Mouse (Mus musculus): ENCODE measurements around the gene Rnf135.
A peak's percentile ranks its signal among the peaks of the same experiment; 100 is the strongest.
"Not testable (repeated sequence)": the region's sequence is repeated elsewhere in the genome, so short reads cannot be mapped to it uniquely, and the experiment has no call there.

The Rnf135 gene

DNA sequence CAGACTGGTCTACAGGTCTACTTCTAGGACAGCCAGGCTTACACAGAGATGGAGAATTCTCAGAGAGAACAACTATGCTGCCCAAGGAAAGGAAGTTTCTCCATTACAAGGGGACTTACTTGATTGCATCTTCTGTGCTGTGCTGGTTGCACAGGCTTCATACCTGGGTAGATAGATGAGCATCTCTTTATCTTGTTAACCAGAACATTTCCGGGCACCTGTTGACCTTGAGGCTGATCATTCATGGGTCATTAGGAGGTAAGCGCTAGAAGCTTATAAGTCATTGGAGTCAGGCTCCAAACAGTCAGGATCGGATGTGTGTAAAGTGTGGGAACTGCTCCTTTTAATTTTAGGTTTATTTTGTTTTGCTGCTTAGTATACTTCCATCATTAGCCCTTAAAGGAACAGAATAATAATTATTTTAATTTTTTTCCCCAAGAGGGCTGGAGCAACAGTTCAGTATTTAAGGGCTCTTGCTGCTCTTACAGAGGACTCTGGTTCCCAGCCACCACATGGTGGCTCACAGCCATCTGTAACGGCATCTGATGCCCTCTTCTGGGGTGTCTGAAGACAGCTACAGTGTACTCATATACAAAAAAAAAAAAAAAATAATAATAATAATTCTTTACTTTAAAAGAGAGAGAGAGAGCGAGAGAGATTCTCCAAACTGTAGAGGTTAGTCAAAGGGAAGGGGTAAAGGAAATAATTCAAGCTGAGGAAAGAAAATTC lies 2.5 kb upstream of the Rnf135 start:
- H3K4me1 ChIP-seq (replicated peaks; ENCODE audit: low read depth, low read length), result peaks cover 77% of the 10 kb centered on the region
- peaks cover 2% of the 10 kb centered on the region; the same call in 1 of the 2 replicates for H3K9me3 ChIP-seq (ENCODE audit: low read length)
- TF ChIP-seq POU5F1 (IDR thresholded peaks at IDR 0.05; ENCODE audit: borderline replicate concordance, low read length) (no peak), NANOG (IDR thresholded peaks at IDR 0.05; ENCODE audit: borderline replicate concordance, low read length) (peak; percentile 92), CTCF (conservative IDR thresholded peaks at IDR 0.05; ENCODE audit: low read length) (no peak)
- no peaks in the 10 kb centered on the region for H3K27me3 ChIP-seq (ENCODE audit: insufficient read depth, low read length)
- H3K36me3 ChIP-seq (ENCODE audit: insufficient read depth, low read length), result peaks cover 3% of the 10 kb centered on the region; the same call in 1 of the 2 replicates
- H3K4me3 ChIP-seq (replicated peaks; ENCODE audit: low read length), result peak overlapping the region; percentile 53

- H3K4me1 ChIP-seq (replicated peaks; ENCODE audit: low read depth, low read length), result peaks cover 66% of the 10 kb centered on the region
- not testable (repeated sequence) for H3K27me3 ChIP-seq (ENCODE audit: insufficient read depth, low read length); H3K36me3 ChIP-seq (ENCODE audit: insufficient read depth, low read length); H3K9me3 ChIP-seq (ENCODE audit: low read length)
- TF ChIP-seq CTCF (conservative IDR thresholded peaks at IDR 0.05; ENCODE audit: low read length), result 0 out of 2 replicates have a peak, but pooled peaks have one; percentile 6
- peak overlapping the region; percentile 98 for H3K4me3 ChIP-seq (replicated peaks; ENCODE audit: low read length)
Observed at GRCm38 (mm10) chr11:80183054-80183704, 472 bp upstream of the Rnf135 start.

DNA sequence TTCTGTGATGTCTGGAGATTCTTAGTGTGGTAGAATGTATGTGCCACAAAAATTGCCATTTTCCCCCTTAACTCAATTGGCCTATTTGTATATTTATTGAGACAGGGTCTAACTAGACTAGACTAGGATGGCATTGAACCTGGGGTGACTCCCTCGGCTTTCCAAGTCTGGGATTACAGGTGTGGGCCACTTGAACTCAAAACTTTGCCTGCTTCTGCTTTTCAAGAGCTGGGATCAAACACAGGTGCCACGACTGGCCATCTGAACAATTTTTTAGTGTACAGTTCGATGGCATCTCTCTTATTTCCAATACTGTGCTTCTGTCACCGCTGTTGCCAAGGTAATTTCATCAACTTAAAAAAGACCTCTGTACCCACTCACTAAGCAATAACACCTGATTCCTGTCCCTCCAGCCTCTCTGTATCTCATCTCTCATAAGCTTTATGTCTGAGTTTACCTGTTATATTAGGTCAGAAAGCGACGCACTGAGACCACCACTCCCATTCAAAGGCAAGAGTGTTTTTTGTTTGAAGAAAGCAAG lies 950 bp downstream of the Rnf135 start:
- H3K4me1 ChIP-seq (replicated peaks; ENCODE audit: low read depth, low read length), result peaks cover 62% of the 10 kb centered on the region
- TF ChIP-seq CTCF (conservative IDR thresholded peaks at IDR 0.05; ENCODE audit: low read length) (no peak), NANOG (IDR thresholded peaks at IDR 0.05; ENCODE audit: borderline replicate concordance, low read length) (no peak), POU5F1 (IDR thresholded peaks at IDR 0.05; ENCODE audit: borderline replicate concordance, low read length) (no peak)

DNA sequence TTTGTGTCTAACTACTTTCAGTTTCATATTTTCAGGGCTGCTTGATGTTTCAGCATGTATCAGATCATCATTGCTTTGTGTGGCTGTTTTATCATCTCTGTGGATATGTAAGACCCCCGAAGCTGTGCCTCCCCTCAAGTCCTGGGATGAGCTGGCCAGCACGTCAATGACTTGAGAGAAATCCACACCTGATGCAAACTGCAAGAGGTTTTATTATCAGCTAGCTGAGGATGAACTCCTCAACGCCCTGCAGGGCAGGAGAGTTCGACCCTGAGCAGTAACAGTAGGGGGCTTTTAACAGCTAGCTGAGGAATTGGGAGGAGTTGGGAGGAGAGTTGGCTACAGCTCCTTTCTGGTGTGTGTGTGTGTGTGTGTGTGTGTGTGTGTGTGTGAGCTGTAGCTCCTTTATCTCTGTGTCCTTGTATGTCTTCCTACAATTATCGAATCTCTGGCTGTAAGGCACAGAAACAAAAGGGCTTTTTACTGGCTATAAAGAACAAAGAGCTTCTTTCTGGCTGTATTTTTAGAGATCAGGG lies 1.9 kb downstream of the Rnf135 start:
- Histone ChIP-seq H3K4me3 (replicated peaks; ENCODE audit: low read length) (peak overlapping the region; percentile 98), H3K4me1 (replicated peaks; ENCODE audit: low read depth, low read length) (peaks cover 66% of the 10 kb centered on the region), H3K36me3 (ENCODE audit: insufficient read depth, low read length) (peaks cover 28% of the 10 kb centered on the region)
- H3K9me3 ChIP-seq (ENCODE audit: low read length); H3K27me3 ChIP-seq (ENCODE audit: insufficient read depth, low read length): not testable (repeated sequence)

More for the DNA sequence above, 950 bp downstream of the Rnf135 start:
- Histone ChIP-seq H3K4me3 (replicated peaks; ENCODE audit: low read length) (peak overlapping the region; percentile 98), H3K27me3 (ENCODE audit: insufficient read depth, low read length) (no peaks in the 10 kb centered on the region), H3K36me3 (ENCODE audit: insufficient read depth, low read length) (peaks cover 19% of the 10 kb centered on the region), H3K9me3 (ENCODE audit: low read length) (no peaks in the 10 kb centered on the region; the same call in 1 of the 2 replicates)

GRCm38 (mm10) chr11:80190280-80190679 lies 6.6 kb downstream of the Rnf135 start:
- TF ChIP-seq CTCF (conservative IDR thresholded peaks at IDR 0.05; ENCODE audit: low read length) (no peak), NANOG (IDR thresholded peaks at IDR 0.05; ENCODE audit: borderline replicate concordance, low read length) (no peak), POU5F1 (IDR thresholded peaks at IDR 0.05; ENCODE audit: borderline replicate concordance, low read length) (no peak)
- Histone ChIP-seq H3K36me3 (ENCODE audit: insufficient read depth, low read length) (peaks cover 61% of the 10 kb centered on the region), H3K9me3 (ENCODE audit: low read length) (no peaks in the 10 kb centered on the region), H3K4me1 (replicated peaks; ENCODE audit: low read depth, low read length) (peaks cover 55% of the 10 kb centered on the region), H3K4me3 (replicated peaks; ENCODE audit: low read length) (no peak overlapping the region), H3K27me3 (ENCODE audit: insufficient read depth, low read length) (no peaks in the 10 kb centered on the region)

DNA sequence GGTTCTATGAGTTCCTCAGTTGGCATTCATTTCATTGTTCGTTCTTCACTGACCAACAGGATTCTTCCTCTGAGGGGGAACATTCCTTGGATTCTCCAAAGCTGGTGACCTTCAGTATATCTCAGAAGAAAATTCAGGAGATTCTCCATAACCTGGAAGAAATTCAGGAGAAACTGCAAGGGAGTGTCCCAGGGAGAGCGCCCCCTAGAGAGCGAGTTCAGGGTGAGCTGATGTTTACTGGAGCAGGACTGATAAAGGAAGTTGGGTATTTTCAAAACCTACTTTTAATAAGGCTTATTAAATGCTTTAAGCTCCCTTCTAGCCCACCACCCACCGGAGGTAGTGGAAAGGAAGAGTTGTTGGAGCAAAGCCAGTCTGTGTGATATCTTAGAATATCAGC lies 10.2 kb downstream of the Rnf135 start:
- Histone ChIP-seq H3K36me3 (ENCODE audit: insufficient read depth, low read length) (peaks cover 77% of the 10 kb centered on the region), H3K27me3 (ENCODE audit: insufficient read depth, low read length) (no peaks in the 10 kb centered on the region), H3K4me1 (replicated peaks; ENCODE audit: low read depth, low read length) (peaks cover 50% of the 10 kb centered on the region), H3K4me3 (replicated peaks; ENCODE audit: low read length) (no peak overlapping the region), H3K9me3 (ENCODE audit: low read length) (no peaks in the 10 kb centered on the region)
- TF ChIP-seq CTCF (conservative IDR thresholded peaks at IDR 0.05; ENCODE audit: low read length) (peak; percentile 85), POU5F1 (IDR thresholded peaks at IDR 0.05; ENCODE audit: borderline replicate concordance, low read length) (no peak)

DNA sequence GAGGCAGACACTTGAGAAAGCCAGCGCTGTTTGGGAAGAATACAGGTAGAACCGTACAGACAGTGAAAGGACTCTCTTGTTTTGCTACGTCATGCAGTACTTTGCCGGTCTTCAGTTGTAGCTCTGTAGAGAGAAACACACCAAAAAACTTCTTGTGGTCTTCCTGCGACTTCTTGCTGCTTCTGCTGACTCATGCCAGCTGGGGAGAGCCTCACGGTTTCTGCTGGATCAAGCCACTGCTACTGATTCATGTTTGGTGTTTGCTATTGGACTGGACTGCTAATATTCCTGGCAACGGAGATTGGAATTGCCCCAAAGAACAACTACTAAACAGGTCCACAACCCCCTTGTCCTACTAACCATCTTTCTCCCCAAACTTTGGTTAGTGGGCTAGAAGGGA lies 12.7 kb downstream of the Rnf135 start:
- H3K4me1 ChIP-seq (replicated peaks; ENCODE audit: low read depth, low read length), result peaks cover 25% of the 10 kb centered on the region
- H3K9me3 ChIP-seq (ENCODE audit: low read length), result no peaks in the 10 kb centered on the region
- H3K27me3 ChIP-seq (ENCODE audit: insufficient read depth, low read length), result no peaks in the 10 kb centered on the region
- TF ChIP-seq CTCF (conservative IDR thresholded peaks at IDR 0.05; ENCODE audit: low read length) (no peak), POU5F1 (IDR thresholded peaks at IDR 0.05; ENCODE audit: borderline replicate concordance, low read length) (no peak), NANOG (IDR thresholded peaks at IDR 0.05; ENCODE audit: borderline replicate concordance, low read length) (no peak)
- H3K36me3 ChIP-seq (ENCODE audit: insufficient read depth, low read length), result peaks cover 60% of the 10 kb centered on the region
- no peak overlapping the region for H3K4me3 ChIP-seq (replicated peaks; ENCODE audit: low read length)

DNA sequence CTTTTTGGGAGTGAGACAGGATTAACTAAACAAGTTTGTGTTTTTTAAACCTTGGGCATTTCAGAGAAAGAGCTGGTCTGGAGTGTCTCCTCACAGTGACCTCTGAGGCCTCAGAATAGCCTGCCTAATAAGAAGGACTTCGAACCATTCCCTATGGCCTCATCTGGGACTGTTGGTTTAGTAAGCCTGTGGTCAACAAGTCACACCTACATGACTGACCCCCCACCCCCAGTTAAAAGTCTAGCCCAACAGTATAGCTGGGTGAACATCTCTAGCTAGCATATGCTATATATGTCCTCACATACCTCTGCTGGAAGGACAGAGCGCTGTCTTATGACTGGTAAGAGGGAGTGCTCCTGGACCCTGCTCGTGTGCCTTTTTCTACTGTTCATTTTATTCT lies 15.7 kb downstream of the Rnf135 start:
- no peak overlapping the region for H3K4me3 ChIP-seq (replicated peaks; ENCODE audit: low read length)
- no peak for TF ChIP-seq CTCF (conservative IDR thresholded peaks at IDR 0.05; ENCODE audit: low read length)
- no peak for TF ChIP-seq NANOG (IDR thresholded peaks at IDR 0.05; ENCODE audit: borderline replicate concordance, low read length)
- no peak for TF ChIP-seq POU5F1 (IDR thresholded peaks at IDR 0.05; ENCODE audit: borderline replicate concordance, low read length)
- no peaks in the 10 kb centered on the region for H3K27me3 ChIP-seq (ENCODE audit: insufficient read depth, low read length)
- peaks cover 16% of the 10 kb centered on the region for H3K4me1 ChIP-seq (replicated peaks; ENCODE audit: low read depth, low read length)
- peaks cover 41% of the 10 kb centered on the region for H3K36me3 ChIP-seq (ENCODE audit: insufficient read depth, low read length)
- H3K9me3 ChIP-seq (ENCODE audit: low read length), result no peaks in the 10 kb centered on the region

Measured in E14TG2a.4 (cell line).